Mouse (Mus musculus) stomach, postnatal 0 days (tissue): Measurements from ENCODE around the gene Nrarp.

Experiments used
- CTCF ChIP-seq: IDR thresholded peaks from 2 replicates; pipeline ENCODE4 v1.5.1; 2016; ENCODE audit warnings: antibody characterized with exemption, low read depth, mild to moderate bottlenecking, moderate library complexity
- EP300 ChIP-seq: optimal IDR thresholded peaks from 2 replicates; pipeline ENCODE3; 2016; ENCODE audit warnings: antibody characterized with exemption

DNA sequence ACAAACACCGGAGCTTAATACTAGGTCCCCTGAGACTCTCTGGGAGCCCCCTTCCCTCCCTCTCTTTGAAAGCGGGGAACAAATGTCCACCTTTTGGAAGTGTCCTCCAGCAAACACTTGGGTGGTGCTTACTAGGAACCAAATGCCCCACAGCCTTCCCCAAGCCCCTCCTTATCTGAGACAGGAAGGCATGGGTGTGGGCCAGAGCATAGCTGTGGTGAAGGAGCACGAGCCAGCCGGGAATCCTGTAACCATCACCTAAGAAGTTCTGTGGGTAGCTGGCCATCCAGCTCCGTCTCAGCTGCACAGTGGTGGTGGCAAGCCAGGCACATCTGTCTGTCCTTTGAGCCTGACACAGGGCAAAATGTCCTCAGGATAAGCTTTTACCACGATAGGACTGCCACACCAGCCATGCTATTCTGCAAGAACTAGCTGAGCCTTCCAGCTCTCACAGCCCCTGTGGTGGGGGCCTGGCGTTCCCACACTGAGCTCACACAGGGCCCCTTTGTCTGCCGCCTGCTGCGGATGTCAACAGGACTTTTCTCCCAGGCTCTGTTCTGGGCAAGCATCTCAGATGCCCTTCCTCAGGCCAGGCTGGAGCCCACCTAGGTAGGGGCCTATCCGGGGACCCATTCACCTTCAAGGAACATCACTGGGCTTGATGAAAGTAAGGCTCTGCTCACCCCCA lies 2.1 kb upstream of the Nrarp start:
- TF ChIP-seq CTCF (no peak), EP300 (no peak)
